Mouse (Mus musculus) liver, adult (tissue): ENCODE data around the gene Ntf5.
"Not testable (repeated sequence)": the region's sequence is repeated elsewhere in the genome, so short reads cannot be mapped to it uniquely, and the experiment has no call there.

ENCODE experiments used
- GATA4 ChIP-seq: IDR thresholded peaks from 2 replicates; pipeline ENCODE4 v1.6.1; 2014; ENCODE audit warnings: mild to moderate bottlenecking, low read length; ENCODE audit not compliant: insufficient replicate concordance

The Ntf5 gene

GRCm38 (mm10) chr7:45443526-45444420 is 30.3 kb downstream of the Ntf5 start:
- TF ChIP-seq GATA4, result no peak

- TF ChIP-seq GATA4, result no peak
These were observed 33.1 kb downstream of the Ntf5 start for GRCm38 (mm10) chr7:45446589-45446988.

- TF ChIP-seq GATA4, result no peak
These were observed 34.0 kb downstream of the Ntf5 start for GRCm38 (mm10) chr7:45447325-45447990.

GRCm38 (mm10) chr7:45449974-45450373 is 36.5 kb downstream of the Ntf5 start:
- no peak for TF ChIP-seq GATA4

GRCm38 (mm10) chr7:45451344-45451982 is 38.0 kb downstream of the Ntf5 start:
- TF ChIP-seq GATA4, result no peak

GRCm38 (mm10) chr7:45454971-45455370 is 41.5 kb downstream of the Ntf5 start:
- TF ChIP-seq GATA4, result no peak

GRCm38 (mm10) chr7:45455932-45456696 is 42.6 kb downstream of the Ntf5 start:
- no peak for TF ChIP-seq GATA4

GRCm38 (mm10) chr7:45456721-45457203 is 43.3 kb downstream of the Ntf5 start:
- TF ChIP-seq GATA4, result no peak

- TF ChIP-seq GATA4, result peak; percentile 11; the same call in 1 of the 2 replicates
These were observed 43.9 kb downstream of the Ntf5 start for GRCm38 (mm10) chr7:45457204-45458060.

GRCm38 (mm10) chr7:45458748-45459563 is 45.5 kb downstream of the Ntf5 start:
- no peak for TF ChIP-seq GATA4

GRCm38 (mm10) chr7:45459564-45460140 is 46.2 kb downstream of the Ntf5 start, which contains the start of gene Ftl1:
Gene Ftl1, minus strand, starts transcription at chr7:45459884.
- not testable (repeated sequence) for TF ChIP-seq GATA4

- TF ChIP-seq GATA4, result no peak
These were observed 46.9 kb downstream of the Ntf5 start for GRCm38 (mm10) chr7:45460377-45460776.

- TF ChIP-seq GATA4, result peak; percentile 63; the same call in 1 of the 2 replicates
These were observed 47.4 kb downstream of the Ntf5 start for GRCm38 (mm10) chr7:45460860-45461314.
